Mouse (Mus musculus): ENCODE results near the gene Tprn. TPM values are rescaled to one million over a fixed set of nuclear protein-coding genes. Genes with fewer than 3 reads are reported as not detected.

Gene Tprn
- total RNA-seq, 2 experiments from 2014 or later, result 5.0 to 7.5 TPM

DNA sequence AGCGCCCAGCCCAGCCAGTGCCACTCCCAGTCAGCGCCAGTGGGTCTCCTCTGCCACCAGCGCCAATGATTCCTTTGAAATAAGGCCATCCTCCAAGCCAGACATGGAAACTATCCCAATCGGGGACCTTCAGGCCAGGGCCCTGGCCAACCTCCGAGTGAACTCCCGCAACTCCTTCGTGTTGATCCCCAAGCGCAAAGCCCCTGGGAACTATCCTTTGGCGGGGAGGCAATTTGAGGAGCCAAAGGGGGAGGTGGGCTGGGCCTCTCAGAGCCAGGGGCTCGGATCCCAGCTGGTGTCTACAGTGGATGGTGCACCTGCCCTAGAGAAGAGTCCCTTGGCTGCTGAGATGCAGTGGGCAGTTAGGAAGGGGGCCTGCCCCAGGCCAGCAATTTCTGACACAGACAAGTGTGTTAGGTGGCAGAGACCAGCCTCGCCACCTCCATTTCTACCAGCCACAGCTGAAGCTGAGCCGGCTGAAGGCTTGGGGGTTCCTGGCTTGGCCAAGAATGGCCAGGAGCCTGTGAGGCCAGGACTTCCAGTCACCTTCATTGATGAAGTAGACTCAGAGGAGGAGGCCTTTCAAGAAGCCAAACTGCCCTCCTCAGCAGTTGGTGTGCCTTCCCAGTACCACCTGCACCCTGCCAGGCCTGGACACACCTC lies 1.3 kb downstream of the Tprn start:
- intact Hi-C loops (cut with DNase I), result no loop called here
- DNase-seq, result no peak

DNA sequence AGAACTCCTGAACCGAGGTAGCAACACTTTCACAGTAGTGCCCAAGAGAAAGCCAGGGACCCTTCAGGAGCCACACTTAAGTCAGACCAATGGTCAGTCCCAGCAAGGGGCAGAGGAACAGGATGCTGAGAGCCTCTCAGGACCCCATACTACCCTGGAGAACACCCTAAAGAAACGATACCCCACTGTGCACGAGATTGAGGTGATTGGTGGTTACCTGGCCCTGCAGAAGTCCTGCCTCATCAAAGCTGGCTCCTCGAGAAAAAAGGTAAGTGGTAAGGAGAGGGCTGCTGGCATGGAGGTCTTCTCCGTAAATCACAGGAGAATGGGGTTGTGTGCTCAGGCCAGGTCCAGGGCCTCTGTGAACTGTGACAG lies 1.9 kb downstream of the Tprn start:
- no peak for DNase-seq
- intact Hi-C loops (cut with DNase I), result no loop called here

- intact Hi-C loops (cut with DNase I), result no loop called here
- DNase-seq, result no peak
These were observed 2.4 kb downstream of the Tprn start for GRCm38 (mm10) chr2:25264851-25265250.

DNA sequence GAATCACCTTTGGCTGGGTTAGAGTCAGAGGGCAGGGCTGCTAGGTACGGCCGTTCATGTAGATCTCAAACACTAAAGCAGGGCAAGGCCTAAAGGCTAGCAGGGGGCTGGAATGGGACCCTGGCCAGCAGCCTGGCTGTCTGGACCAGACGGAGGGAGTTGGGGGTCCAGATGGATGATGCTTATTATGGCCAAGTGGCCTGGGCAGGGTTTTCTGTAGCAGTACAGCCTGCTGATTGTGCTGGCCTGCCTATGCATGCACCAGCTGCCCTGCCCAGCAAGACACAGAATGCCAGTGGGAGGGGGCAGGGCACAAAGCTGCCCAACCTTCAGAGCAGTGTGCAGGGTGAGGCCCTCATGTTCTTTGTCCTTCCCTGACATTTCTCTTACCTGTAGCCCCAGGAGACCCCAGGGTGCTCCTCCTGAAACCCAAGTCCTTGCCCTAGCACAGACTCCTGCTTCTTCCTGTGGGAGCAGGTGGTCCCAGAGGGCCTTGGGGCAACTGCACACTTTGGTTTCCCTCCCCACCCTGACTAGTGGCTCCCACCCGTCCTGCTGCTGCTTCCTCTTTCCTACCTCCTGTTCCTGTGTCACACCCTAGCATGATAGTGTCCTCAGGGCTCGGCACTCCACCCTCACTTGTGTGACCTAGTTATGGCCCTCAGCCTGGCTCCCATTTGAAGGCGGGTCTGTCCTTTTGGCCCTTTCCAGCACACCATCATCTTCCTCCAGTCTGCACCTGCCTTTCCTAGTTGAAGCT lies 3.7 kb downstream of the Tprn start:
- DNase-seq, result no peak
- intact Hi-C loops (cut with DNase I), result no loop called here

DNA sequence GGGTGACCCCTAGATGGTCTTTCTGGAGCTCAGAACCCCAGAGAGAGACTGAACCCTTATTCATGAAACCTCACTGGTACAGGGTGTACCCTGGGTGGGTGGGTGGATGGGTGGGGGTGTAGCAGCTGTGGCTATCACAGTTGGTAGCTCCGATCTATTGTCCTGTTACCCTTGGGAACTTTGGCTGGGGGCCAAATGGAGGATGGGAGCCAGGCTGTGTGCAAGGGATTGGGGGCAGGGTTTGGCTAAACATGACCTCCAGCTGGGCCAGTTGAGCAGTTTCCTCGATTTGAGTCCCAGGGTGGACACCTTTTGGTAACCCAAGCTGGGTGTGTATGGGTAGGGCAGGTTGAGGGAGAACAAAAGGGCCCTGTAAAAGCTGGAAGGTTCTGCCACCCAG lies 4.3 kb downstream of the Tprn start:
- peak; percentile 32 to 52 for DNase-seq
- intact Hi-C loops (cut with DNase I), result no loop called here

DNA sequence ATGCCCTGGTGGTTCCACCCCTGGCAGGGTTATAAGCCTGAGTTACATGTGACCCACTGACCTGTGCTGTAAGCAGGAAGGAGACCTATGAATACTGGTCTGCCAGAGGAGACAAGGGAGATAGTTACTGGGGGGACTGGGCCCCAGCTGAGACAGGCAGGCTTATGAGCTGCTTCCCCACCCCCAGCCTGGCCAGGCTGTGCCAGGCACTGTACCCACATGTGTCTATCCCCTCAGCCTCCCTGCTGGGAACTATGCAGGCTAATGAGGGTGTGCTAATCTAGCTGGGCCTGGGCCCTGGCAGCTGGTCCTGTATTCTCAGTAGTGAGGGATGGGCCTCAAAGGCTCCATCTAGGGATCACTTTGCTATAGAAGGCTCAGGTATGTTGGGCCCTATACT lies 4.8 kb downstream of the Tprn start:
- no peak for DNase-seq
- intact Hi-C loops (cut with DNase I), result no loop called here

DNA sequence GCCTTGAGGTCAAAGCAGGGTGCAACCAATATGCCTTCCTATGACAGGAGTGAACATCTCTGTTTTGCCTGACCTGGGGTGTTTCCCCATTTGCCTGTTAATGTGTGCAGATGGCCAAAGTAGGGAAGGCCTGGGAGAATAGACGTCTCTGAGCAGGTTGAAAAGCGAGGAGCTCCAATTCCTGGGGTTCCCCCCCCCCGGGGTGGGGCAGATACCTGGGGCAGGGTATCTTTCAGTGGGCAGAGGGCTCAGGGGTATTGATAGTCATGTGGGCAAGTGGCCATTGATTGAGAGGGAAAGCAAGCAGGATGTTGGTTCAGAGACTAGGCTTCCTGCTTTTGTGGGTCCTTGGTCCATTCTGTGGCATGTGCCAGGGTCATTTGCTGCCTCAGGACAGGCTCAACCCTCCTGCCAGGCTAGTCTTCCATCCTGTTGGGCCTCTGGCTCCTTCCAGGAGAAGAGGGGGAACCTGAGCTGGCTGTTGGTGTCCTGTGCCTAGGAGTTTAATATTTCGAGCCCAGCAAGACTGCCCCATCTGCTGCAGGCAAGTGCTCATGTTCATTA lies 5.4 kb downstream of the Tprn start:
- no peak for DNase-seq
- intact Hi-C loops (cut with DNase I), result no loop called here

- intact Hi-C loops (cut with DNase I), result loop anchor here (5.0 kb wide), 1 partner anchor 60 kb away; the partner anchor contains the start of gene Man1b1
- peak; percentile 98 to 99 for DNase-seq
These were observed 9.6 kb downstream of the Tprn start, which contains the start of the genes Ssna1 and Anapc2 for GRCm38 (mm10) chr2:25271827-25272511. Ssna1 (minus strand) TSS chr2:25272438. Anapc2 (plus strand) TSS chr2:25272478.

DNA sequence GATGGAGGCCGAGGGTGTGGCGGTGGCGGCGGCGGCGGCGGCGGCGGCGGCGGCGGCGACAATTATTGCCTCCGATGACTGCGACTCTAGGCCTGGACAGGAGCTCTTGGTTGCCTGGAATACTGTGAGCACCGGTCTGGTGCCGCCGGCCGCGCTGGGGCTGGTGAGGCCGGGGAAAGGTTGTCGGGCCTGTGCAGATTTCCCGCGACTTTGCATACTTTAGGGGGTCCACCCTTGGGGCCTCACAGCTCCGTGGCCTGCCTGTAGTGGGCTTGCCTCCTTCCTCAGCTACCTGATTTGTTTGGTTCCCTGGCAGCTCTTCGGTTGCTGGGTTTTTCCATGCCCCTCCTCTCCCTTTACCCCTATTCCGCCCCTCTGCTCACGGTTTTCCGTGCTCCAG lies 10.1 kb downstream of the Tprn start:
- intact Hi-C loops (cut with DNase I), result loop anchor here (5.0 kb wide), 1 partner anchor 60 kb away; the partner anchor contains the start of gene Man1b1
- DNase-seq, result no peak

- intact Hi-C loops (cut with DNase I), result loop anchor here (5.0 kb wide), 1 partner anchor 59 kb away; the partner anchor contains the start of gene Man1b1
- DNase-seq, result no peak
These were observed 10.6 kb downstream of the Tprn start for GRCm38 (mm10) chr2:25273010-25273409.

- peak; percentile 76 to 92 for DNase-seq
- intact Hi-C loops (cut with DNase I), result no loop called here
These were observed 16.8 kb downstream of the Tprn start for GRCm38 (mm10) chr2:25278928-25279882.

GRCm38 (mm10) chr2:25285551-25285950 lies 23.1 kb downstream of the Tprn start:
- intact Hi-C loops (cut with DNase I), result no loop called here
- DNase-seq, result no peak

DNA sequence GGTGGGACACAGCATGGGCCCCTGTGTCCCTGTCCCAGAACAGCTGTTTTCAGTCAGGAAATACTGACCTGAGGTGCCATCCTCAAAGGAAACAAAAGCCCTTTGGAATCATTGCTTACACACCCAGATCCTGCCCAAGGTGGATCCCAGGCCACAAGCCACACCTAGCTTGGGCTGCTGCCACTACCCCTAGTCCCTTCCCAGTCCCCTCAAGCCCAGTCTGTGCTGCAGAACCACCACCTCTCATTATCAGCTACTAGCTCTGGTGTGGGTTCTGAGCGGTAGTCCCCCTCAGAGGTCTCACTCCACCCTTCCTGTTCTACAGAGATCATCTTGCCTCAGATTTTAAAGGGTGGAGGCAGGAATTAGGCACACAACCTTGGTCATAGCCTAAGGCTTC lies 23.9 kb downstream of the Tprn start:
- intact Hi-C loops (cut with DNase I), result no loop called here
- DNase-seq, result no peak

DNA sequence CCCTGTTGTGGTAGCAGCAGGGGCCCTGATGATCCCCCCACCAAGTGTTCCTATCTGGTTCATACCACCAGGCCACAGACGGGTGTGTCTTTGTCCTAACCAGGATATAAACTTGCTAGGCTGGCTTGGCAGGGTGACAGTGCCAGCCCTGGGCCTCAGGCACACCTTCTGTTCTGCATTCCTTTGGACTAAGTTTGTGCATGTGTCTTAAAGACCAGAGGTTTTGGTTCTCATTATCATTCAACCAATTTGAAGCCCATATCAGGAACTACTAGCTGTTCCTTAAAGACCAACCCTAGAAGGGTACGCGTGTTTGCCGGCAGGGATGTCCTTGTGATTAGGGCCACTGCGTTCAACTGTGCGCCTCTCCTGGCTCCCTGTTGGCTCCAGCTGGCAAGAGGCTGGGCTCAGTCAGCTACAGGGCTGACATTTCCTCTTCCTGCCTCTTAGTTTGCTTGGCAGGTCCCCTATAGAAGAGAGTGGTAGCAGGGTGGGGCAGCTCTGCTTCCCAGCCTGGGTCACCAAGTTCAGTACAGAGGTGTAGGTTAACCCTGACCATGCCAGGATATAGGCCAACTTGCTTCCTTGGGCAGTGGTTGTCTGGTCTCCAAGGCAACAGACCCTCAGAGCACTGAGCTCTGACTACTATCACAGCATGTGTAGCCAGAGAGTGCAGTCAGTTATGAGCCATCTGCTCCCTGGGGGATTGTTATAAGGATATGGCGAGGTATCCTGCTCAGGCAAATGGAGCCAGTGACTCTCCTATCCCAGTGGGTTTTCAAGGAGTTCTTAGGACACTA lies 24.6 kb downstream of the Tprn start:
- peak; percentile 41 to 49 for DNase-seq
- intact Hi-C loops (cut with DNase I), result no loop called here

GRCm38 (mm10) chr2:25287927-25288649 lies 25.7 kb downstream of the Tprn start, which contains the start of gene Tmem210:
Tmem210 (plus strand) TSS chr2:25288145.
- DNase-seq, result no peak
- intact Hi-C loops (cut with DNase I), result no loop called here

- intact Hi-C loops (cut with DNase I), result no loop called here
- DNase-seq, result no peak
These were observed 26.4 kb downstream of the Tprn start for GRCm38 (mm10) chr2:25288734-25289345.

- DNase-seq, result peak; percentile 59 to 65
- intact Hi-C loops (cut with DNase I), result no loop called here
These were observed 27.2 kb downstream of the Tprn start, which contains the start of gene Lrrc26 for GRCm38 (mm10) chr2:25289651-25290050. Lrrc26 (plus strand) TSS chr2:25289915.

Data from heart, postnatal 10 days (tissue).